Comparison of ENCODE assay signal across 12 mouse cellular contexts in the genomic region with DNA sequence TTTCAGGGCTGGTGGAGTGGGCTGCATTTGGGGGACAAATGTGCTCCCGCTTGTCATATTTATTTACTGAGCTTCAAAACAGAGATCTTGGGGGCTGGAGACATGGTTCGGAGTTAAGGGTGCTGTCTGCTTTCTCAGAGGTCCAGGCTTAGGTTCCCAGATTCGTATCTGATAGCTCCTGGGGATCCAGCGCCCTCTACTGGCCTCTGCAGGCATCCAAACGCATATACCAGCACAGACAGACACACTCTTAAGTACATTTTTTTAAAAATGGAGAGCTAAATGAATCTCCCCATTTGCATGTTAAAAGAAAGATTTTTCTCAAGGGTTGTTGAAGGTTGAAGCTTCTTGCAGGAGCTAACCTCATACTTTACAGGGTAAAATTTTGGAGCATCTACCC. TPM values are rescaled to one million over a fixed set of nuclear protein-coding genes. Genes with fewer than 3 reads are reported as not detected.
DNase-seq lines count a peak whose midpoint lies in the region; ATAC-seq and TF ChIP-seq lines count a peak whose summit lies in the region.
"Had no signal": no experiment of that assay in that cellular context is flagged by ENCODE, and none has a peak within 500 bp of the region (broad histone marks: within the 10 kb centered on the region; RNA-seq: fewer than 3 reads in every experiment).

No protein-coding gene starts in this region.

- H3K4me3 ChIP-seq in heart, embryonic 10.5 days, result no peak overlapping the region
- no peak overlapping the region for H3K4me3 ChIP-seq in lung, postnatal 0 days (ENCODE audit: low read depth, low read length)
- H3K4me3 ChIP-seq: limb, embryonic 13.5 days had no signal

- in situ Hi-C loops in Patski (cut with MboI; ENCODE audit: low pct_unique_long_range_greater_than_20kb), result loop anchor here (5.0 to 10.0 kb wide), 2 partner anchors 102 to 305 kb away; a partner anchor contains a TSS

- H3K4me1 ChIP-seq in heart, embryonic 10.5 days, result peaks cover 50% of the 10 kb centered on the region
- no peaks in the 10 kb centered on the region for H3K4me1 ChIP-seq in lung, postnatal 0 days (ENCODE audit: insufficient read depth, low read depth, low read length)

- H3K9me3 ChIP-seq in heart, embryonic 10.5 days, result no peaks in the 10 kb centered on the region
- no peaks in the 10 kb centered on the region; the same call in 1 of the 2 replicates for H3K9me3 ChIP-seq in lung, postnatal 0 days (ENCODE audit: low read length)
- H3K9me3 ChIP-seq: limb, embryonic 13.5 days had no signal

- no peaks in the 10 kb centered on the region for H3K27me3 ChIP-seq in heart, embryonic 10.5 days (ENCODE audit: insufficient read depth, poor library complexity, severe bottlenecking)
- no peaks in the 10 kb centered on the region for H3K27me3 ChIP-seq in lung, postnatal 0 days (replicated peaks; ENCODE audit: insufficient read depth, low read length)
- H3K27me3 ChIP-seq in Patski, result no peaks in the 10 kb centered on the region
- H3K27me3 ChIP-seq: limb, embryonic 13.5 days had no signal

- 75% methylated on average over 5 of the region's 5 CpGs for whole genome bisulfite sequencing in heart, embryonic 10.5 days
- WGBS in lung, postnatal 0 days, result 85% methylated on average over 5 of the region's 5 CpGs

- no peaks in the 10 kb centered on the region for H3K36me3 ChIP-seq in heart, embryonic 10.5 days
- no peaks in the 10 kb centered on the region for H3K36me3 ChIP-seq in lung, postnatal 0 days (ENCODE audit: insufficient read depth, low read length)
- H3K36me3 ChIP-seq: limb, embryonic 13.5 days had no signal

- no peak for ATAC-seq in lung, postnatal 0 days
- no peak for ATAC-seq in Patski

- 0 out of 2 replicates have a peak, but pooled peaks have one; percentile 11 for TF ChIP-seq CTCF in lung, postnatal 0 days (IDR thresholded peaks at IDR 0.05)
- peak; percentile 54 for TF ChIP-seq CTCF in Patski (IDR thresholded peaks at IDR 0.05)

- intact Hi-C loops in heart, postnatal 36 days (cut with DNase I), result no loop called here

- CTCF ChIA-PET in Patski (lab: Charles Lee), result interaction anchor here (1.0 to 1.5 kb wide), 3 partner anchors 20 to 106 kb away, joined by 3 to 5 read pairs (median 3); no protein-coding TSS in a partner anchor

- DNase-seq in heart, embryonic 10.5 days (ENCODE audit: low spot score), result no peak
- DNase-seq in heart, postnatal 36 days, result no peak
- no peak for DNase-seq in lung, postnatal 0 days (ENCODE audit: low spot score)
- no peak for DNase-seq in lung, postnatal 4 days
- DNase-seq in A20 (ENCODE audit: low read depth, low spot score) (peak; percentile 43), Patski (ENCODE audit: low read depth, low spot score) (no peak)
- no peak for DNase-seq in adrenal gland, adult 2 months
- no peak for DNase-seq in kidney, adult 18-20 months
- DNase-seq: embryo, embryonic 11 days; kidney, adult 8-10 months; layer of hippocampus, adult 9-11 months had no signal

- POLR2A ChIA-PET in Patski (lab: Charles Lee), result interaction anchor here (2.3 kb wide), 1 partner anchor 106 kb away, joined by 6 read pairs; no protein-coding TSS in a partner anchor

- H3K4me2 ChIP-seq in lung, postnatal 0 days (replicated peaks; ENCODE audit: low read depth, low read length), result no peak overlapping the region
- H3K4me2 ChIP-seq: limb, embryonic 13.5 days had no signal

- no peak overlapping the region for H3K9ac ChIP-seq in lung, postnatal 0 days (replicated peaks; ENCODE audit: low read depth)
- H3K9ac ChIP-seq: limb, embryonic 13.5 days had no signal

- 0 out of 2 replicates have a peak overlapping the region, but pooled peaks have one; percentile 24 for H3K27ac ChIP-seq in heart, embryonic 10.5 days
- H3K27ac ChIP-seq in lung, postnatal 0 days (ENCODE audit: low read length), result no peak overlapping the region
- H3K27ac ChIP-seq: limb, embryonic 13.5 days had no signal

- no peak for TF ChIP-seq EP300 in lung, postnatal 0 days (IDR thresholded peaks at IDR 0.05)

RNA-seq across cellular contexts. Expression of a gene that starts 38.1 kb away (rescaled TPM):
- 26.6 and 46.8 TPM in 2 replicates for polyA plus RNA-seq in heart, embryonic 10.5 days (2016; fragmentation: Nextera tagmentation; extraction: Ambion mirVana)
- 100 to 1,000 TPM; 131 to 132 TPM for total RNA-seq in heart, postnatal 36 days (2021)
- polyA plus RNA-seq in lung, postnatal 0 days (2015; fragmentation: Nextera tagmentation; extraction: Ambion mirVana), result 7.6 and 9.7 TPM in 2 replicates
- 15.9 TPM for polyA plus RNA-seq in Patski (2021)
- 10 to 100 TPM in 1 of 2 experiments, 1 to 10 TPM in 1; 9.8 to 17.0 TPM for total RNA-seq in adrenal gland, adult 2 months (2021)
- polyA plus RNA-seq in adrenal gland, adult 2 months (2012; rRNA removed), result 6.8 and 7.1 TPM in 2 replicates
